Mouse (Mus musculus) cerebellum, postnatal 25 days (tissue): ENCODE results near the gene Treml4.

Experiments
- DNase-seq, 2 experiments: peaks; one replicate each; pipeline ENCODE4 v3.0.0; 2021; ENCODE audit warnings: mixed read lengths in 2 of 2

Treml4 gene

DNA sequence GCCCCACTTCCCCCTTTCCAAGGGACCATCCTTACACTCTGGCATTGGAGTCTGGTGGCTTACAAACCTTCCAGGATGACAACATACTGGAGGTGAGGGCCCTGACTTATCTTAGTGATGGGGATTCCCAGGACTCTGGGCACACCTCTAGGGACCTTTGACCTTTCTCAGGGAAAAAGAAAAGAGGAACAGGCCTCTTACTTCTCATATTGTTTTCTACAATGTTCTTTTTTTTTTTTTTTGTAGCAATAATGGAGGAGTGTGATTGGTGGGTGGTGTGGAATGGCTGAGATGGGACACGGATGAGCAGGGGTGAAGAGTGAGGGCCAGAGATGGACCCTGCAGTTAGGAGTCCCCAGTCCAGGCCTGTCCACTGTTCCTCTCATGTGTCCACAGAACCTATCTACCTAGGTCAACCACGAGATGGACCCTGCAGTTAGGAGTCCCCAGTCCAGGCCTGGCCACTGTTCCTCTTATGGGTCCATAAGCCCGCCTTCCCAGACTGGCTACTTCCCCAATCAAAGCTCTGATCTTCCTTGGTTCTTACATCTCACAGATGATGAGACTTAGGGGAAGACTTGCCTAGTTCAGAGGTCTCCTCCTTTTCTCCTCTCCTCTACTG, at the start of gene Treml4:
Treml4 (plus strand) TSS at position 555 of the 622 bp plus-strand sequence.
- no peak for DNase-seq

DNA sequence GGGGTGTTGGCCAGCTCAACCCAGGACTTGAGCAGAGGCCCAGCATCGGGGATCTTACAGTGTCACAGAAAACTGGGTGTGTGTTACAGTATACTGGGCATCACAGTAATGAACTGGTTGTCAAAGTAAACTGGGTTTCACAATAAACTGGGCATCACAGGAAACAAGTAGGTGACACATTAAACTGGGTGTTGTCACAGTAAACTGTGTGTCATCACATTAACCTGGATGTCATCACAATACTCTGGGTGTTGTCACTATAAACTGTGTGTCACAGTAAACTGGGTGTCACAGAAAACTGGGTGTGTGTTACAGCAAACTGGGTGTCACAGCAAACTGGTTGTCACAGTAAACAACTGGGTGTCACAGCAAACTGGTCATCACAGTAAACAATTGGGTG, 48.7 kb upstream of the Treml4 start:
- DNase-seq: no peak

DNA sequence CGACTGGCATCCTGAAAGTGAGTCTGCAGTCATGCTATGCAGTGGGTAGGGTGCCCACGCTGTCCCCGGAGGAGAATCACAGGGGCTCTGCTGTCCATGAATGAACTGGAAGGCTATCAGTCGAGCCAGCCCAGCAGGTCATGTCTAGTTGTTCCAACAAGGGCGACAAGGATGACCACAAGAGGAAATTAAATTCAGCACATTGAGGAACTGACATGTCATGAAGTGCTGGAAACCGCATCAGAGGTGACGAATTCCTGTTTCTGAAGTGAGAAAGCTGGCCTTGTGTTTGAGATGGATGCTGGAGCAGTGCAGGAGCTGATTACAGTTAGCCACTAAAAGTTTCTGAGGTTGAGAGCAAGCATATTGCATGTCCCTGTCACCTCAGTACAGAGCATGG, 33.4 kb upstream of the Treml4 start:
- no peak for DNase-seq

DNA sequence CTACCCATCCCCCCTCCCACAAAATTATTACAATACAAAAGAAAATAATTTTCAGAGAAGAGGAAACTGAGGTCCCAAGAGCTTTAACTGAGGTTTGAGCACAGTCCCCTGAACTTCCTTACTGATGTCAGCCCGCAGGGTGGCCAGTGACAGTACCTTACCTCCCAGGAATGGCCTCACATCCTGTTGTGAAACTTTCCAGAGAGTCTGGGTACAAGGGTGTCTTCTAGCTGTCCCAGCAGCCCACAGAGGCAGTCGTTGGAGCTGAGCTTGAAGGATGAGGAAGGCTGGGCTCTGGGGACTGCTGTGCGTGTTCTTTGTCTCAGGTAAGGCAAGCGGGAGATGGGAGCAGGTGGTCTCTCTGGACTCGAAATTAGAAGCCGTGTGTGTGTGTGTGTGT, 31.6 kb upstream of the Treml4 start, which contains the start of gene Trem1:
Trem1 (plus strand) TSS at position 251 of the 400 bp plus-strand sequence.
- no peak for DNase-seq

DNA sequence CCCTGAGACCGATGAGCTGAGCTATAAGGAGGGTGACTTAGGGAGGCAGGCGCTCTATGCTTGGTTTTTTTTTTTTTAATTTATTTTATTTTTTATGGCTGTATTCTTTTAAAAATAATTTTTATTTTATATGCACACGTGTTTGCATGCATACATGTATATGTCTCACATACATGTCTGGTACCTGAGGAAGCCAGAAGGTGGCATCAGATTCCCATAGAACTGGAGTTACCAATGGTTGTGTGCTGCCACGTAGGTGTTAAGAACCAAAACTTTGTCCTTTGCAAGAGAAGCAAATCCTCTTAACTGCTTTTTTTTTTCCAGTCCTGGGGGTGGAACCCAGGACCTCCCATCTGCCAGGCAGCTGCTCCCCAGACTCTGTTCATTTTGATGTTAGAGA, 30.3 kb upstream of the Treml4 start:
- no peak for DNase-seq

DNA sequence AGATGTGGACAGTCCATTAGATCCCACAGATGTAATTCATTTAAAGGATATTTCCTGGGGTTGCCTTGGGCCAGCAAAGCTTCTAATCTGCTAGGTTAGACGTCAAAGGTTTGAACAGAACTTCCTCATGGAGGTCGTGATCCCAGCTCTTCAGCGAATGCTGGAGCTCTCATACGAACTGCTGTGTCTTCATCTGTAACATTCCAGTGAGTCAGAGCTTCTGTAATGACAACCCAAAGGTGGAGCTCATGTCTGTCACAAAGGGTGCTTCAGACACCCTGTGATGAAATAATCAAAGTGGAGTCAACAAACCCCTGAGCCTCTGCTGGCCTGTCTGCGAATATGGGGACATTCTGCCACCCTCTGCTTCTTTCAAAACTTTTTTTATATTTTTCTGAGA, 29.5 kb upstream of the Treml4 start:
- no peak for DNase-seq

DNA sequence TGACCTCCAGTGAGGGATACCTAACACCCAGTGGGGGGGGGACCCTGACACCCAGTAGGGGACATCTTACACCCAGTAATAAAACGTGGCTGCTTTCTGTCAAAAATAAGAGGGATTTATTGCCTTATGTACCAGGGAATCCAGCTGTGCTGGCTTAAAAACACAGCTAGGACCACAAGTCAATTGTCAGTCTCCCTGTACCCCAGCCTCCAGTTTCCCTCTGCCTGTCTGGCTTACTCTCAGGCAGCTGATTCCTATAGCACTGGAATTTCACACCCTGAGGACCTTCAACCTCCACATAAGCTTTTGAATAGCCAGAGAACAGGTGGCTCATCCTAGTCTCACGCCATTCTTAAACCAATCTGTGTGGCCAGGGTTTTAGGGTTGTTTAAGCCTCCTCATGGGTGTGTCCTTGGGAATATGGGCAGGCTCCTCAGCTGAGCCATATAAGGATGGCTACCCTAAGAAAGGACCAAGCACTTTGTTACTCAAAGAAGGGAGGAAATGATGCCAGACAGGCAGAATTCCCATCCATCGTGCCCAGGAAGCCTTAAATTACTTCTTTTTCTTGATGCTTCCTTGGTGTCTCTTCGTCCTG, 28.2 kb upstream of the Treml4 start:
- no peak for DNase-seq

DNA sequence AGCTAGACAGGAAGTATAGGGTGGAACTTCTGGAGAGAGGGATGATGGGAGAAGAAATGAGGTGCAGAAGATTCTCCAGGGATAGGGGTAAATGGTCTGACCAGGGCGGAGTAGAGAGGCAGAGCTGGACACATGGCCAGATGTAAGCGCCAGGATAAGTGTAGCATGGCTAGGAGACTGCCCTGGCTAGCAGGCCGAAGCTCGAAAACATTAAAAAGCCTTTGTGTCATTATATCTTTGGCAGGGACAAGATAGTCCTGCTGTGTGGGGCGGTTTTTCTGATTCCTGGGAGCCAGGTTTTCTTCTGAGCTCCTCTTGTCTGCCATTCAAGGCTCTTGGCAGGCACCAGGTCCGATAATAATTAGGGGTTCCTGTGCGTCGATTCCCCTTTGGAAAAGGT, 26.5 kb upstream of the Treml4 start:
- DNase-seq: no peak

DNA sequence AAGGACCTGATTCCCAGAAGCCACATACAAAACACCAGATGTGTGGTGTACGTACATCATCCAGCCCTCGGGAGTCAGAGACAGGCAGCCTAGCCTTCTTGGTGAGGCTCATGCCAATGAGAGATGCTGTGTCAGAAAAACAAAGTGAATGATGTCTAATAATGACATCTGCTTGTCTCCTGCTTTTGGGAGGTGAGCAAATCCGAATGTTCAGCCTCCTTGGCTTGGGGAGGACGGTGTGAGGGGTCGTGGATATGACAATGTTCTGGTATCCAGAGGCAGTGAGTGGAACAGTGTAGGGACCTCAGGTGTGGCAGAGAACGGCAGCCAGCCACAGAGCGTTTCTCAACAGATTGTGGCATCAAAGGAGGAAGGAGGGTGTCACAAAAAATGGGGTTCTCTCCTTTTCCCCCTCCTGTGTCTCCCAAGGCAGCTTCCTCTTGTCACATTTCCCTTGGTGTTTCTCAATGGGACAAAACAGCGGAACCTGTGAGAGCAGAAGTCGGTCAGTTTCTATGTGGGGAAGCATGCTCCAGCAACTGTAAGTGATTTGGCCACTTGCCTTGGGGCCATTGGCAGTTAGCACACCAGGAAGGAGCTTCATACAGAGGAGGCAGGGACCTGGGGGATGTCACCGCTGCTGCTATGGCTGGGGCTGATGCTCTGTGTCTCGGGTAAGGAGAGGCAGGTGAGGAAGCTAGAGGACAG, 16.7 kb upstream of the Treml4 start, which contains the start of gene Trem3:
Trem3 (plus strand) TSS at position 557 of the 708 bp plus-strand sequence.
- no peak for DNase-seq

DNA sequence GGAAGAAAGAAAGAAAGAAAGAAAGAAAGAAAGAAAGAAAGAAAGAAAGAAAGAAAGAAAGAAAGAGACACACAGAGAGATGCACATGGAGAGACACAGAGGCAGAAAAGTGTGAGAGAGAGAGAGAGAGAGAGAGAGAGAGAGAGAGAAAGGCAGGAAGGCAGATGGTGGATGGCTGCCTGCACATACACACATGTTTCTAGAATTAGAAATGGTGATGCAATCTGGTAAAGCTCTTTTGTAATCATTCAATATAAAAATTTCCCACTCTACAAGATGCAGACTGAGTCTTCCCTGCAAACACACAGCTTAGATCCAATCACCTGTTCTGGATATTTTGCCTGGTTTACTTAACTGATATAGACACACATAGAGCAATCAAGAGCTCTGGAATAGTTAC, 15.1 kb upstream of the Treml4 start:
- DNase-seq: no peak

DNA sequence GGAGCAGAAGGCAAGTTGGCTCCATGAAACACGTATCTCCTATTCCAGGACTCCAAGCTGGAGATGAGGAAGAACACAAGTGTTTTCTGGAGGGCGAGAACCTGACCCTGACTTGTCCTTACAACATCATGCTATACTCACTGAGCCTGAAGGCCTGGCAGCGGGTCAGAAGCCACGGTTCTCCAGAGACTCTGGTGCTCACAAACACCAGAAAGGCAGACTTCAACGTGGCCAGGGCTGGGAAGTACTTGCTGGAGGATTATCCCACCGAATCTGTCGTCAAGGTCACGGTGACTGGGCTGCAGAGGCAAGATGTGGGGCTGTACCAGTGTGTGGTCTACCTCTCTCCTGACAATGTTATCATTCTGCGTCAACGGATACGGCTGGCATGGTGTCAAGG, 14.6 kb upstream of the Treml4 start:
- no peak for DNase-seq

DNA sequence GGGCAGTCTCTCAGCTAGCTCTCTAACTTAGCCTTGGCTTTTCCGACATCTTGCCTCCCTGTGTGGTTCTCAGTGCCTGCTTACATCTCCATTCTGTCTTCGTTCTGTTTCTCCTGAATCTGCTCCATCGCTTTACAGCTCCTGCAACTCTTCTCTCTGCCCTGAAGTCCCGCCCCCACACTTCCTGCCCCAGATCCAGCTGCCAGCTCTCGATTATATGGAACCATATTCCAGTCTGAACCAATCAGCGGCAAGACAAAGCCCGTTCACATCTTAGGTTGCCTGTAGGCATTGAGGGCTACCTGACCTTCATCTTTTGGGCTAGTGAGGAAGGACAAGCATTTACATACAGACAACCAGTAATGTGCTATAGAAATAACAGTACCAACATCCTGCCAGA, 13.5 kb upstream of the Treml4 start:
- DNase-seq: no peak

DNA sequence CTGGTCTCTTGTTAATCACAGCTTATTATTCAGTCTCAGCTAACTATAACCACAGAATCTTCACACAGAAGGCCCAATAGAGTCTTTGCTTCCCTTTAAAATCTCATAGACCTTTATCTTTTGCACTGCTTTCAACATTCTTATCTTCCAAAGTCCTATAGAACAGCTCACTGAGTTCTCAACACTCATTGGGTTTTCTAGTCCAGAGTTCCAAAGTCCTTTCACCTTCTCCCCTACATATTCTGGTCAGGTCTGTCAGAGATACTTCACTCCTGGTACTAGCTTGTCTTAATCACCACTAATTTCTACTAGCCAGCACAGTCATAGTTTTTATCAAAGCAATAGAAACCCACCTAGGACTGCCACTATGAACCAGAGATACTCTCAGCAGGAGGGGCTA, 7.5 kb upstream of the Treml4 start:
- no peak for DNase-seq

DNA sequence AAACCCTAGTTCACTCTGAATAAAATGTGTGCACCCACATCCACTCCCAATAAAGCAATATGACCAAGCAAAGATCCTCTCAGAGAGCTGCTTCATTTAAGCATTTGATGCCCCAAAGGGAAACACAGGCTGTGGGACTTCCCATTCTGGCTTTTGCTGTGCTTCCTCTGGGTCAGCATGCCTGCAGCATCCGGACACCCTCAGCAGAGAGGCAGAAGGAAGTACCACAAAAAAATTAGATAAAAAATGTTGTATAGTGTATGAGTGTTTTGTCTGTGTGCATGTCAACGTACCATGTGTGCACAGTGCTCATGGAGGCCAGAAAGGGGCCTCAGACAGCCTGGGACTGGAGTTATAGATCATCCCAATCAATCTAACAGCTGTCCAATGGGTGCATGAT, 2.2 kb upstream of the Treml4 start:
- no peak for DNase-seq

DNA sequence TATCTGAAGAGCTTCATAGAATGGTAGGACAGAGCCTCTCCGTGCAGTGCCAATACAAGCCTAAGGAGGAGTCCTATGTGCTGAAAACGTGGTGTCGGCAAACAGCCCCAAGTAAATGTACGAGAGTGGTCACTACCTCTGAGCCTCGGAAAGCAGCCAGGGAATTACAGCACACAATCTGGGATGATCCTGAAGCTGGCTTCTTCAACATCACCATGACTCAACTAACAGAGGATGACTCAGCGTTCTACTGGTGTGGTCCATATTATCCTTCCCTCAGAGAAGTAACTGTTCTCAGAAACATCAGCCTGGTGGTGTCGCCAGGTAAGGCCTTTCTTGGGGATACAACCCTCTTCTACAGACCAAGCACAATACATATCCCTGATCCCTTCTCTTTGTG, 567 bp downstream of the Treml4 start:
- no peak for DNase-seq

DNA sequence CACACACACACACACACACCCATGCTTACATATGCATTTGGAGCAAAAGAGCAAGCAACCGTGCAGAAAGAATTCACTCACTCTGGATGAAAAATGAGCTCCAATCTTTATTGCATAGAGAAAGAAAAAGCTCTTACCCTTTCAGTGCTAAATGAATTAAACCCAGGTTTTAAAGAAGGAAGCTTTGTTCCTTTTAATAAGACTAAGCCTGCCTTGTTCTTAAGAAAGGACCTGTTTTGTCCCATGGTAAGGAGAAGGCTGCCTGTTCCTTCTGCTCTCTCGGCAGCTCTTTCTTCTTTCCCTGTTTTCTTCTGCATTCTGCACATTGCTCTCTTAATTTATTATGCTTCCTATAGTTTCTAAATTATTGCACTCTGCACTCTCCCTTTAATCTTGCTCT, 2.0 kb downstream of the Treml4 start:
- no peak for DNase-seq

DNA sequence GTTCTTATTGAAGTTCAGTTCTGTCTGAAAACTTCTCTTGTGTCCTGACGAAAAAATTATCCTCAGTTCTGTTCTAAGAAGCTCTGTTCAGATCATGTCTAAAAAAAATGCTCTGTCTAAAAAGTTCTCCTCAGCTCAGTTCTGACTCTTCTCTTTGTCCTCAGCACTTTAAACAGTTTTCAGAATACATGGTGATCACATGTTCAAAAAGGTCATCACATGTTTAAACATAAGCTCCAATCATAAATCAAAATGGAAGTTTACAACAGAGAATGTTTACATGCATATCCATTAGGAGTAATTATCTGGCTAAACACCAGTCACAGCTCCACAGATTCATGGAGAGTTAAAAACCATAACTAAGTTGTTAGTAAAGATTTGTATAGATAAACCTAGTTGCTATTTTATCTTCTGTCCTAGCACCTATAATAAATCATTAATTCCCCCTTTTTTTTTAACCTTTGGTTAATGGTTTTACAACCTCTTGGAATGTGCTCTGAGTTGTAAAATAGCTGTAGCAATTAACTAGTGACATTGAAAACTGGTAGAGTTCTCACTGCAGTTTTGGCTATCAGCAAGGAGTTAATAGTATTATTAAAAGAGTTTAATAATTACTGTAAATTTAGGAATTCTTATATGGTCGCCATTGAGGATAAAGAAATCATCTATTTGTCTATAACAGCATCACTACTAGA, 2.7 kb downstream of the Treml4 start:
- no peak for DNase-seq

DNA sequence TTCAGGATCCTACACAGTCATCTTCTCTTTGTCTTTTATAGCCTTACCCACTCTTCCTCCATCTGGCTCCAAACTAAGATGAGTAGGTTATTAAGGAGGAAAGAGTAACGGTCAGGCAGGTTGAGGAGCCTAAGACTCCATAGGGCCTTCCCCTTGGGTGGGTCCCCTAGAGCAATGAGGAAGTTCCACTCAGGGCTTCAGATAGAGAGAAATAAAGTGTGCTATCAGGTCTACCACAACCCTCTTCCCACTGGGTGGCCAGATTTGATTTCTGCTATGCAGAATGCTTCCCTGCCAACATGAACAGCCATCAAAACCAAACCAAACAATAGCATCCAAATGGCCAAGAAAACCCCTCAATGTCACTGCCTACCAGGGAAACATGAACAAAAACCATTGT, 3.5 kb downstream of the Treml4 start:
- no peak for DNase-seq

DNA sequence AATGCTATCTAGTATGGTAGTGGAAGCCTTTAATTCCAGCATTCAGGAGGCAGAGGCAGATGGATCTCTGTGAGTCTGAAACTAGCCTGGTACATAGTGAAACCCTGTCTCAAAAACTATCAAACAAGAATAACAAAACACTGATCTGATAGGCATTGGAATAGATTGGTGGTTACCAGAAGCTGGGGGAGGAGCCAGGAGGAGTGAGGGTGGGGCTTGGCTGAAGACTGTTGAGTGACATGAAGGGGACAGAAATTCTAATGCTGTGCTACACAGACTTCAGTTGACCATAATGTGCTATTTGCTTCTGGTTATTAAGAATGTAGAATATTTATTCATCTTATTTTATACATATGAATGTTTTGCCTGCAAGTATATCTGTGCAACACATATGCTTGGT, 4.2 kb downstream of the Treml4 start:
- no peak for DNase-seq

DNA sequence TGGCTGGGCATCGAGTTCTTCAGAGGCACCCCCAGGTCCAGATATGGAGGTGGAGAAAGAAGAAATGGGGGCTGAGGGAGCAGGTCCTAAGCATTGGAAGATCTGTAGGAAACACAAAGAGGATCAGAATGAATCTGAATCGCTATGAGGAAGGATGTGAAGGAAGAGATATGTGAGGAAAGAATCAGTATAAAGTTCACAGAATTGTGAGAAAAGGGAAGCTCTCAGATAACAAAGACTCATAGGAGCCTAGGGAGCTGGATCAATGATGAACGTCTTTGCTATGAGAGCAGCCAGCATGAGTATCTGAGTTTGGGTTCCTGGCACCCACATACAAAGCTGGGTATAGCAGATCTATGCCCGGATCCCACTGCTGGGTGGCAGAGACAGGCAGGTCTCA, 5.7 kb downstream of the Treml4 start:
- DNase-seq: no peak

DNA sequence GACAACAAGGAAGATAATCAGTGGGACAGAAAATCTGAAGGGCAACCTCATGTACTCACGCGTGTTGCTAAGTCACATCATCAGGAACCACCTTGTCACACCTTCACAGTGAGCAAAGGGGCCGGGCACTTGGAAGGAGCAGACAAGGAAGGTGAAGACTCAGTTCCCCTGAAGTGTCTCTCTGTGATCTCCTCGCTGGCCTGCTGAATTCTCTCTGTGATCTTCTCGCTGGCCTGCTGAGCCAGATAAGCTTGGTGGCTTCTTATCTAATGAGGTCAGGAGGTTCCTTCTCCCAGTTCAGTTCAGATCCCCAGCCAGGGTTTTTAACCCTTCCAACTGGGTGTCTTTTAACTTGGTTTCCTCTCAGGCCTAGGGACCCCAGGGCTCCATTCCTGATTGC, 8.1 kb downstream of the Treml4 start:
- no peak for DNase-seq

DNA sequence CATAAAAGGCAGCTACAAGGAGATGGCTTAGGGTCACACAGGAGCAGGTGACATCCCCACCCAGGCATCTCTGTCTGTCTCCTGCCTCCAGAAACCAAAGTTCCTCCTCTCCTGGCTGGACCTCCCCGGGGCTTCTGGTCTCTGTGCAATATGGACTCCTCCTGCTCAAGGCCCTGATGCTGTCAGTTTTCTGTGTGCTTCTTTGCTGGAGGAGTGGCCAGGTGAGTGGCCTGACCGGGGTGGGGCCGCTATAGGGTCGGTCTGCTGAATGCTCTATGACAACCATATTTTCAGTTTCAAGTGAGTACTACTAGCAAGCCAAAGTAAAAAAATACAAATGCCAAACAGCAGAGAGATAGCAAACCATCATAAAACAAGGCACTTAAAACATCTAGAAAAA, 8.5 kb downstream of the Treml4 start:
- no peak for DNase-seq

DNA sequence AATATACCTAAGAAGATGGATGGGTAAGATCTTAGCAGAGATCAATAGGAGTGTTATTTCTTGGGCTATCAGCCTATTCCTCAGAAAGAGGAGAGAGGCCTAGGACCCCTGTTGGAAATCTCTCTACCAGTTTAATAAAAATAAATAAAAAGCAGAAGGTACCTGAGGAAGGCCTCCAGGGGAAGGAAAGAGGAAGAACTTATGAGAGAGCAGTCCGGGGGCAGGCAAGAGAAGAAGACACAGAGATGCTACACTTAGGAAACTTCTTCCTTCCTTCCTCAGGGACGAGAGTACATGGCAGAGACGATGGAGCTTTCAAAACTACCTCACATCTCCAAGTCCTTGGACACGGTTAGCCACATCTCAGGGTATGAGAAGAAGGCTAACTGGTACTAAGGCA, 10.0 kb downstream of the Treml4 start:
- no peak for DNase-seq

DNA sequence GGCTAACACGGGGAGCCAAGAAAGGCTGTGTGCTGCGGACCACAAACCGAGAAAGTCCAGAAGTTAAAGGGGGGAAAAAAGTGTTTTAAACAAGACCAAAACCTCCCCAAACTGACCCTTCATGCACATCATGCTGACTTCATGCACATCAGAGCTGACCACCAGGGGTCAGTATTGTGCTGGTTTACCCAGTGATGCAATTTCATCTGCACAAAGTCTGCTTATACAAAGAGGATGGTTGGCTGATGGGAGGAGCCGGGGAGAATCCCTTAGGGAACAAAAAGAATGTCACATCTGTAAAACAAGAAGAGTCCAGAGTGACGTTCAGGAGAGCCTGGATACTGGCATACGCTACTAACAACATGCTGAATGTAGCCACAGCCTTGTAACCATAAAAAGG, 10.8 kb downstream of the Treml4 start:
- peak; percentile 68 to 85 for DNase-seq
